Mouse (Mus musculus) R1 (cell line): ENCODE data around the gene Tac1.
"Not testable (repeated sequence)": the region's sequence is repeated elsewhere in the genome, so short reads cannot be mapped to it uniquely, and the experiment has no call there.

ENCODE experiments used
- DNase-seq: peaks from one replicate; pipeline ENCODE4 v3.0.0-alpha.2; 2018; ENCODE audit warnings: low read depth, low spot score

The Tac1 gene

DNA sequence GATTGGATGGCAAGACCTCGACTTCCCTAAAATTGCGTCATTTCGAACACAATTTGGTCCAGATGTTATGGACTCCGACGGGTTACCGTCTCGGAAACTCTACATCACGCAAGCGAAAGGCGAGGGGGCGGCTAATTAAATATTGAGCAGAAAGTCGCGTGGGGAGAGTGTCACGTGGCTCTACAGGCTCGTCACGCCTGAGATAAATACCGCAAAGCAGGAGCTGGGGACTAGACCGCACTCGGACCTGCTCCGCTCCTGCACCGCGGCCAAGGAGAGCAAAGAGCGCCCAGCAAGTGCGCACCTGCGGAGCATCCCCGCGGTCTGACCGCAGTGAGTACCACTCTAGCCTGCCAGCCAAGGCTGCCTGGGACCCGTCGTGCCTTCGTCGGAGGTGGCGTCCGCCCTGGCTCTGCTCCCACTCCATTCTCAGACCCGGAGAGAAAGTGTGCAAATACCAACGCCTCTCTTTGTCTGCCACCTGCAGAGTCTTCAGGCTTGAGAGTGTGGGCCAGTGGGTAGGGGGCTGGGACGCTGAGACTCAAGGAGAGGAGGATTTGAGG lies at the start of gene Tac1:
Gene Tac1 (plus strand): TSS at position 51 of the 563 bp plus-strand sequence.
- peak; percentile 15 for DNase-seq

DNA sequence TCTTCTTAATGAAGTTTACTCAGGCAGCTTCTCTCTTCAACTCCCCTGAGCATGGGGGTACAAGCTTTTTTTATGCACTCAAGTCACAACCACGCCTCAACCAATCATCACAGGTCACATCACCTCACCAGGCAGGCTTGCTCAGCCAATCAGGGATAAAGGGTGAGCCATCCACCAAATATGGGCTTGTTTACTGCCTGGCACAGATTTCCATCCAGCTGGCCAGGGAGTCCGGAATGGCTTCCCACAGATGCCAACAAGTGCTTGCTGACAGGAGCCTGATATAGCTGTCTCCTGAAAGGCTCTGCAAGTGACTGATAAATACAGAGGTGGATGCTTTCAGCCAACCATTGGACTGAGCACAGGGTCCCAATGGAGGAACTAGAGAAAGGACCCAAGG lies 11.2 kb upstream of the Tac1 start:
- DNase-seq: not testable (repeated sequence)

- DNase-seq: peak; percentile 11
These were observed 1.2 kb downstream of the Tac1 start for GRCm38 (mm10) chr6:7555688-7556476.

- no peak for DNase-seq
These were observed 3.5 kb downstream of the Tac1 start for GRCm38 (mm10) chr6:7558164-7558563.

DNA sequence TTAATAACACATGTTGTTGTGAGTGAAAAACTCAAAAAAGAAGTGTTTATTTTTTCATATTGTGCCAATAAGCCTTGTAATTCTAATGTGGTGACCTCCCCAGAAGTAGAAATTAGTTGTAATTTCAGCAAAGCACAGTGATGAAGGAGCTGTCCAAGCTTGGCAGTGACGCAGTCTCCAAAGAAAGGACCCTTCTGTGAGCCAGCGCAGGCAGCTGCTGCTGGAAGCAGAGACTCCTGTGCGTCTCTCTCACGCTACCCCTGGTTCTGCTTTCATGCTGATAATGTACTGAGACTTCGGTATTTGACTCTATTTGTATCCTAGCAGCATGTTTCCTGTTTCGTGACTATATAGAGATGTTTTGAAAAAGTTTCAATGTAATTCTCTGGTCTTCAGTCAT lies 7.8 kb downstream of the Tac1 start:
- DNase-seq: no peak

GRCm38 (mm10) chr6:7564537-7564936 lies 9.9 kb downstream of the Tac1 start:
- DNase-seq: no peak

DNA sequence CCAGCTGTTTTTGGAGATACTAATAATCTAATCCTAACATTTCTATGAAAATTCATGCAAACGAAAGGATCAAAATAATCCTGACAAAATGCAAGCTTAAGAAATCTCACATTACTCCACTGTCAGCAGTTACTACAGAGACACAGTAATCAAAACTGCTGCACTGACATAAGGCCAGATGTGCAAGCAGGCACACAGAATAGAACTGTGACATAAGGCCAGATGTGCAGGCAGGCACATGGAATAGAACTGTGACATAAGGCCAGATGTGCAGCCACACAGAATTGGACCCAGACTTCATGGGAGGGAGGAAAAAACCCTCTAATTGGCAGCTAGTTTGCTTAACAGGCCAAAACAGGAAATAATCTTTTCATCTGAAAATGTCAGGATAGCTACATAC lies 16.5 kb downstream of the Tac1 start:
- DNase-seq: no peak

GRCm38 (mm10) chr6:7578031-7578430 lies 23.4 kb downstream of the Tac1 start:
- no peak for DNase-seq

GRCm38 (mm10) chr6:7594445-7594844 lies 39.8 kb downstream of the Tac1 start:
- no peak for DNase-seq

DNA sequence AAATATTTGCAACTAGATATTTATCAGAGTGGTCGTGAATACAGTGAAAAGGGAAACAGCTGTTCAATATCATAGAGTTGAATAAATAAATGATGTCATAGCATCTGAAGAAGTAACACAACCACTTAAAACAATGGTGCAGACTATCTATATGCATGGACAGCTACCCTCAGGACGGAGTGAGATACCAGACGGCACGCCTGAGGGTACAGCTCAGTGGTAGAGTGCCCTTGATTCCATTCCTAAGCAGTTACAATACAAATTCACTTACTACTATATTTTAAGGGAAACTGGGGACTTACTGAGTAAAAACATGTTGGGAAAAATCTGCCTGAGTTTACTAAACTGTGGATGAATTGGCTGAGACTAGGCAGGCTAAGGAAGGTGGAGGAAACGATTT lies 43.7 kb downstream of the Tac1 start:
- DNase-seq: no peak

- peak; percentile 37 for DNase-seq
These were observed 45.5 kb downstream of the Tac1 start for GRCm38 (mm10) chr6:7600228-7600627.

- no peak for DNase-seq
These were observed 46.8 kb downstream of the Tac1 start for GRCm38 (mm10) chr6:7601353-7602094.

DNA sequence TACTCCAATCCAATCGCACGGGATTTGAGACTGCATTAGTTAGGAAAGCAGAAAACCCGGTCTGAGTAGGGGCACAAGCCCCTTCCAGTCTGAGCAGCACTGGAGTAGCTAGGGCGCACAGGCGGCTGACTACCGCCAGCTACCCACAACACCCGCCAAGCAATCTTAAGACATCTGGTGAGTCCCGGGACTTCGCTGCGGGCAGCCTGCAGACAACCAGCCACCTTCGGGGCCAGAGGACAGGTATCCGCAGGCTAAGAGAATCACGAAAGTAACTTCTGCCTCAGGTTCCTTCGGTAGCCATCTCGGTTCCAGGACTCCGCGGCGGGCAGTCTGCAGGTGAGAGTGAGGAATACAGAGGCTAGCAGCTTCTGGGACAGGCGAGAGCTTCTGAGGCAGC lies 59.0 kb downstream of the Tac1 start:
- DNase-seq: peak; percentile 50
